Mouse (Mus musculus) neural tube, embryonic 14.5 days (tissue): ENCODE measurements around the gene Zfp966. TPM values are rescaled to one million over a fixed set of nuclear protein-coding genes. Genes with fewer than 3 reads are reported as not detected.
"Not testable (repeated sequence)": the region's sequence is repeated elsewhere in the genome, so short reads cannot be mapped to it uniquely, and the experiment has no call there.

Experiments used
- ATAC-seq: fragments of 200-750 bp; cut with Nextera tagmentation; 2 replicates; pipeline ENCODE4 v1.8.0; 2017; ENCODE audit warnings: low read depth, mild to moderate bottlenecking, moderate TSS enrichment, moderate library complexity
- H3K27ac ChIP-seq: fragments of 300-500 bp; sonication (generic); 2 replicates; pipeline ENCODE4 v1.5.1; 2014; ENCODE audit warnings: low read depth, mild to moderate bottlenecking, control low read depth, low read length, moderate library complexity, mixed read lengths
- H3K27me3 ChIP-seq: fragments of 300-500 bp; sonication (generic); 2 replicates; pipeline ENCODE4 v1.6.1; 2014; ENCODE audit warnings: low read length; ENCODE audit not compliant: control insufficient read depth, insufficient read depth
- H3K36me3 ChIP-seq: fragments of 300-500 bp; sonication (generic); 2 replicates; pipeline ENCODE4 v1.6.1; 2014; ENCODE audit warnings: low read length, mixed read lengths; ENCODE audit not compliant: control insufficient read depth, insufficient read depth
- H3K4me1 ChIP-seq: fragments of 300-500 bp; sonication (generic); 2 replicates; pipeline ENCODE4 v1.6.1; 2014; ENCODE audit warnings: low read length; ENCODE audit not compliant: control insufficient read depth, insufficient read depth
- H3K4me2 ChIP-seq: fragments of 300-500 bp; sonication (generic); 2 replicates; pipeline ENCODE4 v1.6.1; 2014; ENCODE audit warnings: mild to moderate bottlenecking, low read depth, low read length, control low read depth
- H3K4me3 ChIP-seq: fragments of 300-500 bp; sonication (generic); 2 replicates; pipeline ENCODE4 v1.5.1; 2014; ENCODE audit warnings: low read depth, low read length, control low read depth, mixed read lengths
- H3K9ac ChIP-seq: fragments of 300-500 bp; sonication (generic); replicated peaks from 2 replicates; pipeline ENCODE4 v1.6.1; 2014; ENCODE audit warnings: low read depth, mild to moderate bottlenecking, control low read depth, low read length, mixed read lengths
- H3K9me3 ChIP-seq: fragments of 300-500 bp; sonication (generic); 2 replicates; pipeline ENCODE4 v1.6.1; 2016; ENCODE audit warnings: low read length; ENCODE audit not compliant: control insufficient read depth
- WGBS: fragments of 180-500 bp; shearing (Covaris S2); extraction: QIAGEN DNeasy Blood & Tissue Kit; methylation state at CpG from one replicate; pipeline ENCODE4 v1.1.7; 2014; 5-methylcytosine and 5-hydroxymethylcytosine counted together
- polyA plus RNA-seq: library from polyadenylated mRNA; unstranded; fragments of >200 nt; fragmentation: Nextera tagmentation; extraction: Ambion mirVana; gene quantifications from 2 replicates; pipeline ENCODE4 v1.2.1, GENCODE M21; 2014

The Zfp966 gene
- 3.2 and 3.9 TPM in 2 replicates for polyA plus RNA-seq

DNA sequence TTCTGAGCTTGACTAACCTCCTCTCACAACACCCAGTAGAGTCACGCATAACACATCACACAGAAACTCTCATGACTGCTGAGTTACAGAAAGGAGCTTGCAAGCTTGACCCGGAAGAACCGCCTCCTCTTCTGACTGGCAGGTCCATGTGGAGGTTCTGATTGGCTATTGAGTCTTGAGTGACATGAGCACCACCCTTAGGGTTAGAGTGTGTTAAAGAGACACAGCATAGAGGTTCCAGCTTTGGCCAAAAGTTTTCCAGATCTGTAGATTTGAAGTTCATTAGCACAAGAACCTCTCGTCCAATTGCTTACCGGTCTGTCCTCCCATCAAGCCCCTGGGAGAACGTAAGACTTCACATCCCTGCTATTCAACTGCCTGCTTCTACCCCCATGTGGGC, at the start of gene Zfp966:
Zfp966 (minus strand) TSS at position 101 of the 400 bp plus-strand sequence.
- ATAC-seq, H3K4me3 ChIP-seq: not testable (repeated sequence)

GRCm38 (mm10) chr2:175965031-175965430, 34.1 kb upstream of the Zfp966 start, which contains the start of gene Gm2026:
Gene Gm2026, plus strand, starts transcription at chr2:175965331.
- H3K9me3 ChIP-seq, H3K4me2 ChIP-seq: not testable (repeated sequence)

More for the DNA sequence above, at the start of gene Zfp966:
- not testable (repeated sequence) for H3K27me3 ChIP-seq, H3K9ac ChIP-seq, H3K9me3 ChIP-seq, H3K36me3 ChIP-seq, H3K4me2 ChIP-seq, H3K4me1 ChIP-seq, H3K27ac ChIP-seq
- no CpG with 5 or more reads among the region's 6 CpGs for WGBS

GRCm38 (mm10) chr2:175869024-175869423, 61.9 kb downstream of the Zfp966 start, which contains the start of gene Gm6710:
Gene Gm6710, plus strand, starts transcription at chr2:175869219.
- H3K4me1 ChIP-seq, H3K27me3 ChIP-seq, H3K9me3 ChIP-seq, H3K36me3 ChIP-seq, H3K4me3 ChIP-seq, H3K27ac ChIP-seq, H3K4me2 ChIP-seq, H3K9ac ChIP-seq, ATAC-seq: not testable (repeated sequence)
- WGBS, result no CpG with 5 or more reads among the region's 7 CpGs

More at GRCm38 (mm10) chr2:175965031-175965430, 34.1 kb upstream of the Zfp966 start, which contains the start of gene Gm2026:
- not testable (repeated sequence) for H3K9ac ChIP-seq, H3K27me3 ChIP-seq, ATAC-seq, H3K36me3 ChIP-seq, H3K27ac ChIP-seq, H3K4me1 ChIP-seq, H3K4me3 ChIP-seq
- WGBS, result no CpG with 5 or more reads among the region's 4 CpGs

Other genes with a start within 250 kb of the Zfp966 start
- gene Zfp969, start 227.5 kb downstream of the Zfp966 start, polyA plus RNA-seq, result 9.0 TPM in 1 of 2 replicates, not detected in the other
- gene Gm2007, start 189.6 kb downstream of the Zfp966 start, polyA plus RNA-seq, result not detected in 2 replicates
- gene Gm14288, start 130.0 kb downstream of the Zfp966 start, polyA plus RNA-seq, result 2.4 and 2.5 TPM in 2 replicates
- 30.8 and 34.3 TPM in 2 replicates for gene Gm6710, start 61.9 kb downstream of the Zfp966 start, polyA plus RNA-seq
- 17.5 and 40.3 TPM in 2 replicates for gene Gm2026, start 34.2 kb upstream of the Zfp966 start, polyA plus RNA-seq
- gene Gm2004, start 218.7 kb upstream of the Zfp966 start, polyA plus RNA-seq, result 0.49 and 0.88 TPM in 2 replicates